Mouse (Mus musculus): Measurements from ENCODE around the gene Rtn1.
A peak's percentile ranks its signal among the peaks of the same experiment; 100 is the strongest.

Gene Rtn1

DNA sequence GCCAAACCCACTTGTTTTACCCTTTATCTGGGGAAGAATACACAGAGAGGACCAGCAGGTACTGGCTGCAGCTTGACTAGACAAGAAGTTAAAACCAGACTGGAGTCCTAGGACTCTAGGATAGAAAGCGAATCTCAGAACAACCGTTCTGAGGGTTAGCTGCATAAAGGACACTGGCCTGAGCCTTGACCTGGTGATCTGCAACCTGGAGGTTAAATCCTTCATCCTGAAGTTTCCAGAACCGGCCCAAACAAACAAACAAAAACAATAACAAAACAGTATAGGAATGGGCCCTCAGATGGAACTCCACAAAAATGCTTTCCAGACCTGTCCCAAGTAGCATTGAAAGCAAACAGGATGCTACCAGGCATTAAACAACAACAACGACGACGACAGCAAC, at the start of gene Rtn1:
Gene Rtn1 (minus strand): TSS at position 101 of the 400 bp plus-strand sequence.
- no peak for DNase-seq

- no peak for DNase-seq
These were observed 45.1 kb upstream of the Rtn1 start for GRCm38 (mm10) chr12:72453941-72454340.

DNA sequence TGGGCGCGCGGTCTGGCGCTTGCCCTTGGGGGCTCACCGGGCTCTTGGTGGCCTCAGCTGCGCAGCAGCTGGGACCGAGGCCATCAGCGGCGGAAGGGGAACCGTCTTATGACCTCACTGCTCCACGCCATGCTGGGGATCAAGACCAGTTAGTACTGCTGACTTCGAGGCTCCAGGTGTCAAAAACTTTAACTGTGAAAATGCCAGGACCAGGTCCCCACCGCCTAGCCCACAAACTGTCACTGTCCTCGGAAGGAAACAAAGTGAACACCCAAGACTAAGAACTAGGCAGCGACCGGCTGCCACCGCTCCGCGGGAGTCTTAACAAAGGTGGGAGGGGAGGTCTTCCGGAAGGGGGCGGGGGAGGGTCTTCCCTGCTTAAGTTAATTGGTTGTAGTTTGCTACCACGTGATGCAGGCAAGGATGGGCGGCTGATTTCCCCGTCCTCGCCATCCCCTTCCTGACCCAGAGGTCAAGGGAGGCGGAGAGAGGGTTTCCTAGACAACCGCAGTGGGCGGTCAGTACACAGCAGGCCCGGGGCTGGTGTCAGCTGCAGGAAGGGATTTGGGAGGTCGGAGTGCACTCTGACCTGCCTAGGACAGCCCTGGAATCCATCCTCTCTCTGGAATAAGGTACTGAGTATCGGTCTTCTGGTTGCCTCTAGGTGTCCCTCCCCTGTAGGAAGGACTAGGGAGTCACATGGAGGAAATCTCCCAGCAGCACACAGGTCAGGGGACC, 33.2 kb upstream of the Rtn1 start, which contains the start of gene Lrrc9:
Gene Lrrc9 (plus strand): TSS at position 28 of the 738 bp plus-strand sequence.
- peak; percentile 73 for DNase-seq

DNA sequence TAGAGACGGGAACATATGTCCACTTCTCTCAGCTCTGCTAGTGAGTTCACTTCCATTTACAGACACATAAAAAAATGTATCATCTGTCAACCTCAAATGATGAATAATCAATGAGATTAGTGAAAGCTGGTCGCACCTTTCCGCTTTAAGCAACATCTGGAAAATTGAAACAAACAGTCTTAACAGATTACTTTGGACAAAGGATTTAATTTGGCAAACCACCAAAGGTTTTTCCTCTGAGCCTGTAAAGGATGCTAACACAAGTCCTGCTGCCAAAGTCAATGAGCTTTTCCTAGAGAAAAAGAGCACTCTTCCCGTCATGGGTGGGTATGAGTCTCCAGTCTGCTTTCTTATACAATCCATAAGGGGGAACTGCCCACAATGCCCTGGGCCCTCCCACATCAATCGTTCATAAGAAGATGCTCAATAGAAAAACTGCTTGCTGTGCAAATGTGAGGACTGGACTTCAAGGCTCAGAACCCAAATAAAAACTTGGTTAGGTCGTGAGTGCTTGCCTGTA, 30.2 kb upstream of the Rtn1 start:
- DNase-seq: no peak

DNA sequence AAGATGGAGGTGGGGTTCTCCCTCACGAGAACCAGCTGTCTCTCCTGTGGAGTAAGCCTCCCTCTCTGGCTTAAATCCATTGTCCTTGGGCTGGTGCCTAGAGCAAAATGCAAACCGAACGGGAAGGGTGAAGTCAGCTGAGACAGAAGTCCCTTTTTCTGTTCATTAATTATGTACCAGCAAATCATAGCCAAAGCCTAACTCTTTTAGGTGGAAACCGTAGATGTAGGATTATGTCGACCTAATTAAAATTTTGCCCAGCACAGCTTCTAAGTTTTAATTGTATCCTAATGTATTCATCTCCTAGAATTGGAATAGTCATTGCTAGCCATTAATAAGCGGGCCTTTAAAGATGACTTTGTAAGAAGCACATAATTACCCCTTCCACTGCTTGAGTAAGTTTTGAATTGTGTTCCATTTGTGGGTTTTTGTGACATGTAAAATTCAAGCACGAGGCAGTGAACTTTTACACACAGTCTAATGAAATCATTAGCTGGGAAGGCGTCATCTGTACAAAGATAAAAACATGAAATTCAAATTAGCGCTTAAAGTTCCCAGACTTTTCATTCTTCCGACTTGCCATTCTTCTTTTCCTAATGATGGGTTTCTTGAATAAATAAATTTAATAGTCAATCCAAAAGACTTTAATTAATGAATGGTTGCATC, 29.0 kb upstream of the Rtn1 start:
- no peak for DNase-seq

- DNase-seq: peak; percentile 12
These were observed 24.5 kb upstream of the Rtn1 start for GRCm38 (mm10) chr12:72433241-72433865.

GRCm38 (mm10) chr12:72432209-72432608, 23.4 kb upstream of the Rtn1 start:
- DNase-seq: no peak

GRCm38 (mm10) chr12:72427722-72428126, 18.9 kb upstream of the Rtn1 start:
- peak; percentile 86 for DNase-seq

- DNase-seq: no peak
These were observed 13.8 kb upstream of the Rtn1 start for GRCm38 (mm10) chr12:72422681-72423080.

- no peak for DNase-seq
These were observed 8.9 kb upstream of the Rtn1 start for GRCm38 (mm10) chr12:72417762-72418161.

DNA sequence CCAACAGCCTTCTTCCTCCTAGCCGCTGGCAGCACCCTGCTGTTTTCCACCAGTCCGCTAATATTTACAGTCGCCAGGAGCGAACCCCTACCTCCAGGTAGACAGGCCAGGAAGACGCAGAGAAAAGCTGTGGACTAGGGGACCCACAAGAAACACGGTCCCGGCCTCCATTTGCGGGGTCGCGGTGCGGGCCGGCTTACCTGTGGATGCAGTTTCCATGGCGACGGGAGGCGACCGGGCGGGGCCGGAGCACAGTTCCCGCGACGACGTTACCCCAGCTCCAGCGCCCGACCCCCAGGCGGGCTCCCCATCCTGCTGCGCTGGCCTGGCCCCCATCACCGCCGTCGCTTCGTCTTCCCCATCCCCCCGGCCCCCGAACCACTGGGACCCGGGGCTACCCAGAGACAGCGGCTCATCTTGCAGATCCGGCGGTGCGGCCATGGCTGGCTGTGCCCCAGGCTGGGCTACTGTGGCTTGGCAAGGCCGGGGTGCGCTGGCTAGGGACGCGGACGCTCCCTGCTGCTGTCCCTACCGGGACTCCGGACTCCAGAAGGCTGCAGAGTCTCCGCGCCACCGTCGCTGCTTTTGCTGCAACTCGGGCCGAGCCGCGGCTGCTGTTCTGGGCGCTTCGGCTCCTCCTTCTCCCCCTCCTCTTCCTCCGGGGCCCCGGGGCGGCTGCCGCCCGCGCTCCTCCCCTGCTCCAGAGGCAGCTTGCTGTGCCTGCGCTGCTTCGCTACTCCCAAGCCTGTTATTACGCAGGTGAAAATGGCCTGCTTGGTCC, 553 bp downstream of the Rtn1 start:
- peak; percentile 63 for DNase-seq

- peak; percentile 33 for DNase-seq
These were observed 1.1 kb downstream of the Rtn1 start for GRCm38 (mm10) chr12:72407721-72408110.

DNA sequence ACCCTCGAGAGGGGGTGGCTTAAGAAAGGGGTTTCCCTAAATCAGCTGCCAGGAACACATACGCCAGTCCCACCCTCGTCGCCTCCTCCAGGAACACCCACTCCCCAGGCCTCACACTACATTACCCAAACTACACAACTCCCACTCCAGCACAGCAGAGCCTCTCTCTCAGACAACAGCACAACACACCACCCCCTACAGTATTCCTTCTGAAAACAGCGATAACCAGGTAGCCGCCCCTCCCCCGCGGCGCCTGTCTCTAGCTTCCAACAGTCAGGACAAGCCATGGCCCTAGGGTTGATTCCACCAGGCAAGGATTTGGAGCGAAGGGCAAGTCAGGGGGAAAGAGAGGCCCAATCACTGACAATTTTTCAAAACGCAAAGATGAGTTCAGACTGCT, 1.7 kb downstream of the Rtn1 start:
- peak; percentile 48 for DNase-seq

DNA sequence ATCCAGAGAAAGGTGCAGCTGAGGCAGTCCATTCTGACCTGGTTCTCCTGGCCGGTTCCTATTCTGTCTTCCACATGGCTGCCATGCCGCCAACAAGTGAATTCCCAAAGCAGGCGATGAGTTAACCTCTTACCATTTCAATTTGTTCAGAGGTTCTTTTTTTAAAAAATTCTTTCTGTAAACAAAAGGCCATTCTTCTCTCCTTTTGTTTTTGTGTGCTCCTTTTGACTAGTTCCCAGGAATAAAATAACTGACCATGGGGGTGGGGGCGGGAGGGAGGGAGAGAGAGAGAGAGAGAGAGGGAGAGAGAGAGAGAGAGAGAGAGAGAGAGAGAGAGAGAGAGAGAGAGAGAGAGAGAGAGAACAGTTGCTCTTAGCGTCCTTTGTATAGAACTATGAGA, 3.8 kb downstream of the Rtn1 start:
- no peak for DNase-seq

GRCm38 (mm10) chr12:72393046-72393805, 15.6 kb downstream of the Rtn1 start:
- no peak for DNase-seq

DNA sequence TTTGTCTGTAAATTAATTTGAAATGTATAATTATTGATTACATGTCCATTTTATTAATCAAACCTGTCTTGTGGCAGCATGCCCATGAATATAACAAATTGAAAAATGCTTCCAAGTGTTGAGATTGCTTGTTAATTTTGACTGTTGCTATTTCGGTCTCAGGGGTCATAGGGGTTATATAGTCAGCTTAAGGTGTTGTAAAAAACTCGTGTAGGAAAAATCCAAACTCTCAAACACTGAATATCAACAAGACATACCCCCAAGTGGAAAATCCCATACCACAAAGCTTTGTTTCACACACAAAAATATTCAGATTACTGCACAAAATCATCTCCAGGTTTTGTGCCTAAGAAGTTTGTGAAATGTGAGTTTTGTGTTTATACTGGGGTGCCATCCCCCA, 18.5 kb downstream of the Rtn1 start:
- no peak for DNase-seq

GRCm38 (mm10) chr12:72389377-72390103, 19.3 kb downstream of the Rtn1 start:
- no peak for DNase-seq

GRCm38 (mm10) chr12:72388835-72389234, 20.0 kb downstream of the Rtn1 start:
- DNase-seq: no peak

GRCm38 (mm10) chr12:72388135-72388534, 20.7 kb downstream of the Rtn1 start:
- no peak for DNase-seq

GRCm38 (mm10) chr12:72376309-72376708, 32.5 kb downstream of the Rtn1 start:
- no peak for DNase-seq

GRCm38 (mm10) chr12:72374823-72375225, 34.0 kb downstream of the Rtn1 start:
- no peak for DNase-seq
